ENCODE assay signal across 31 mouse cellular contexts in genomic region chr3:157604684-157605410, GRCm38 (mm10). TPM values are rescaled to one million over a fixed set of nuclear protein-coding genes. Genes with fewer than 3 reads are reported as not detected.
DNase-seq lines count a peak whose midpoint lies in the region; ATAC-seq and TF ChIP-seq lines count a peak whose summit lies in the region.
"Had no signal": no experiment of that assay in that cellular context is flagged by ENCODE, and none has a peak within 500 bp of the region (broad histone marks: within the 10 kb centered on the region; RNA-seq: fewer than 3 reads in every experiment).

No protein-coding gene starts in this region.

- 0 out of 2 replicates have a peak, but pooled peaks have one; percentile 49 for ATAC-seq in kidney, embryonic 16.5 days (ENCODE audit: low FRiP score, low TSS enrichment)
- ATAC-seq in liver, embryonic 16.5 days (ENCODE audit: low read depth): 0 out of 2 replicates have a peak, but pooled peaks have one; percentile 43
- ATAC-seq in liver, embryonic 12.5 days: no peak
- no peak for ATAC-seq in stomach, embryonic 16.5 days (ENCODE audit: insufficient read depth, low FRiP score)
- no peak for ATAC-seq in stomach, postnatal 0 days (ENCODE audit: low FRiP score, low TSS enrichment)
- ATAC-seq: CD4-positive, CD25-positive, alpha-beta regulatory T cell, adult 4 months; forebrain, embryonic 15.5 days; hindbrain, embryonic 16.5 days had no signal

- H3K27me3 ChIP-seq in kidney, embryonic 16.5 days (ENCODE audit: insufficient read depth, low read length): no peaks in the 10 kb centered on the region
- H3K27me3 ChIP-seq in liver, embryonic 16.5 days (ENCODE audit: control insufficient read depth, insufficient read depth, low read depth, low read length): no peaks in the 10 kb centered on the region
- H3K27me3 ChIP-seq in liver, embryonic 12.5 days (replicated peaks): no peaks in the 10 kb centered on the region
- H3K27me3 ChIP-seq in stomach, embryonic 16.5 days (ENCODE audit: control insufficient read depth, insufficient read depth, low read length): no peaks in the 10 kb centered on the region
- no peaks in the 10 kb centered on the region for H3K27me3 ChIP-seq in stomach, postnatal 0 days (ENCODE audit: control insufficient read depth, insufficient read depth, low read length)
- H3K27me3 ChIP-seq: embryonic facial prominence, embryonic 12.5 days; forebrain, embryonic 15.5 days; heart, embryonic 15.5 days; limb, embryonic 13.5 days; megakaryocyte, embryonic 14.5 days; midbrain, embryonic 12.5 days; neural tube, embryonic 12.5 days had no signal

- no peak for TF ChIP-seq CTCF in stomach, postnatal 0 days (IDR thresholded peaks at IDR 0.05; ENCODE audit: low read depth)

- intact Hi-C loops in gastrocnemius, postnatal 14 days (cut with DNase I; ENCODE audit: low total_unique reads): no loop called here

- no peak for TF ChIP-seq EP300 in stomach, postnatal 0 days (optimal IDR thresholded peaks at IDR 0.05)

- DNase-seq in kidney, postnatal 25 days: no peak
- no peak for DNase-seq in stomach, postnatal 0 days (ENCODE audit: low spot score)
- no peak for DNase-seq in gastrocnemius, postnatal 14 days
- DNase-seq: adrenal gland, postnatal 14 days; cerebellum, adult 11-12 months; cerebellum, adult 9-11 months; embryo, embryonic 11 days; gastrocnemius, postnatal 10 days; kidney, adult 9 months; kidney, postnatal 36 days; lung, postnatal 4 days; right cerebral cortex, adult 18-20 months; spleen, adult 18-20 months; thymus, postnatal 4 days had no signal

- no peak overlapping the region for H3K9ac ChIP-seq in kidney, embryonic 16.5 days (replicated peaks; ENCODE audit: low read length)
- H3K9ac ChIP-seq in liver, embryonic 16.5 days (ENCODE audit: low read depth, low read length): no peak overlapping the region
- H3K9ac ChIP-seq in liver, embryonic 12.5 days: no peak overlapping the region
- no peak overlapping the region for H3K9ac ChIP-seq in stomach, embryonic 16.5 days (ENCODE audit: low read length)
- no peak overlapping the region for H3K9ac ChIP-seq in stomach, postnatal 0 days (ENCODE audit: low read length)
- H3K9ac ChIP-seq: embryonic facial prominence, embryonic 12.5 days; forebrain, embryonic 15.5 days; heart, embryonic 15.5 days; limb, embryonic 13.5 days; liver, embryonic 14.5 days; midbrain, embryonic 12.5 days; neural tube, embryonic 12.5 days had no signal

- H3K36me3 ChIP-seq in kidney, embryonic 16.5 days (ENCODE audit: insufficient read depth, low read length): no peaks in the 10 kb centered on the region
- H3K36me3 ChIP-seq in liver, embryonic 16.5 days (ENCODE audit: control insufficient read depth, insufficient read depth): no peaks in the 10 kb centered on the region
- H3K36me3 ChIP-seq in liver, embryonic 12.5 days: no peaks in the 10 kb centered on the region
- H3K36me3 ChIP-seq in stomach, embryonic 16.5 days (ENCODE audit: control insufficient read depth, insufficient read depth, low read length): no peaks in the 10 kb centered on the region
- H3K36me3 ChIP-seq in stomach, postnatal 0 days (ENCODE audit: control insufficient read depth, insufficient read depth, low read length): no peaks in the 10 kb centered on the region
- H3K36me3 ChIP-seq: embryonic facial prominence, embryonic 12.5 days; forebrain, embryonic 15.5 days; heart, embryonic 10.5 days; heart, embryonic 15.5 days; limb, embryonic 13.5 days; midbrain, embryonic 12.5 days; neural tube, embryonic 12.5 days had no signal

- no peak overlapping the region for H3K4me2 ChIP-seq in kidney, embryonic 16.5 days (replicated peaks; ENCODE audit: low read depth, low read length)
- no peak overlapping the region for H3K4me2 ChIP-seq in liver, embryonic 16.5 days (ENCODE audit: low read depth, low read length)
- H3K4me2 ChIP-seq in liver, embryonic 12.5 days: no peak overlapping the region
- H3K4me2 ChIP-seq in stomach, embryonic 16.5 days (ENCODE audit: low read depth, low read length): no peak overlapping the region
- H3K4me2 ChIP-seq in stomach, postnatal 0 days (replicated peaks; ENCODE audit: low read depth): no peak overlapping the region
- H3K4me2 ChIP-seq: embryonic facial prominence, embryonic 12.5 days; forebrain, embryonic 15.5 days; heart, embryonic 15.5 days; limb, embryonic 13.5 days; midbrain, embryonic 12.5 days; neural tube, embryonic 12.5 days had no signal

- no peak overlapping the region for H3K27ac ChIP-seq in kidney, embryonic 16.5 days (ENCODE audit: low read length)
- H3K27ac ChIP-seq in liver, embryonic 16.5 days (ENCODE audit: low read length): no peak overlapping the region
- H3K27ac ChIP-seq in liver, embryonic 12.5 days: no peak overlapping the region
- peak overlapping the region; percentile 1; the same call in 1 of the 2 replicates for H3K27ac ChIP-seq in stomach, embryonic 16.5 days (ENCODE audit: low read length)
- H3K27ac ChIP-seq in stomach, postnatal 0 days (replicated peaks): no peak overlapping the region
- H3K27ac ChIP-seq: embryonic facial prominence, embryonic 12.5 days; forebrain, embryonic 15.5 days; heart, embryonic 10.5 days; heart, embryonic 15.5 days; limb, embryonic 13.5 days; liver, embryonic 14.5 days; midbrain, embryonic 12.5 days; neural tube, embryonic 12.5 days had no signal

- H3K4me1 ChIP-seq in kidney, embryonic 16.5 days (ENCODE audit: insufficient read depth, low read length): no peaks in the 10 kb centered on the region
- no peaks in the 10 kb centered on the region for H3K4me1 ChIP-seq in liver, embryonic 16.5 days (ENCODE audit: control insufficient read depth, low read depth, low read length)
- H3K4me1 ChIP-seq in liver, embryonic 12.5 days: no peaks in the 10 kb centered on the region
- H3K4me1 ChIP-seq in stomach, embryonic 16.5 days (ENCODE audit: control insufficient read depth, insufficient read depth, low read length): 0 out of 2 replicates have a peak, but pooled peaks cover 2% of the 10 kb centered on the region
- H3K4me1 ChIP-seq in stomach, postnatal 0 days (replicated peaks; ENCODE audit: control insufficient read depth, insufficient read depth): no peaks in the 10 kb centered on the region
- H3K4me1 ChIP-seq: embryonic facial prominence, embryonic 12.5 days; forebrain, embryonic 15.5 days; heart, embryonic 10.5 days; heart, embryonic 15.5 days; limb, embryonic 13.5 days; midbrain, embryonic 12.5 days; neural tube, embryonic 12.5 days had no signal

- no peaks in the 10 kb centered on the region for H3K9me3 ChIP-seq in kidney, embryonic 16.5 days (ENCODE audit: low read length)
- no peaks in the 10 kb centered on the region for H3K9me3 ChIP-seq in liver, embryonic 16.5 days (replicated peaks; ENCODE audit: control insufficient read depth, low read length)
- no peaks in the 10 kb centered on the region for H3K9me3 ChIP-seq in liver, embryonic 12.5 days (replicated peaks)
- H3K9me3 ChIP-seq in stomach, embryonic 16.5 days (replicated peaks; ENCODE audit: control insufficient read depth, low read length): no peaks in the 10 kb centered on the region
- H3K9me3 ChIP-seq in stomach, postnatal 0 days (ENCODE audit: control insufficient read depth, low read length): no peaks in the 10 kb centered on the region
- H3K9me3 ChIP-seq: embryonic facial prominence, embryonic 12.5 days; forebrain, embryonic 15.5 days; heart, embryonic 10.5 days; heart, embryonic 15.5 days; limb, embryonic 13.5 days; megakaryocyte, embryonic 14.5 days; midbrain, embryonic 12.5 days; neural tube, embryonic 12.5 days had no signal

- H3K4me3 ChIP-seq in kidney, embryonic 16.5 days (ENCODE audit: low read length): no peak overlapping the region
- H3K4me3 ChIP-seq in liver, embryonic 16.5 days (ENCODE audit: low read depth, low read length): no peak overlapping the region
- no peak overlapping the region for H3K4me3 ChIP-seq in liver, embryonic 12.5 days
- no peak overlapping the region for H3K4me3 ChIP-seq in stomach, embryonic 16.5 days (replicated peaks; ENCODE audit: low read length)
- H3K4me3 ChIP-seq in stomach, postnatal 0 days (ENCODE audit: low read depth, low read length): no peak overlapping the region
- H3K4me3 ChIP-seq: embryonic facial prominence, embryonic 12.5 days; forebrain, embryonic 15.5 days; heart, embryonic 10.5 days; heart, embryonic 15.5 days; limb, embryonic 13.5 days; megakaryocyte, embryonic 14.5 days; midbrain, embryonic 12.5 days; myocyte; neural tube, embryonic 12.5 days had no signal

- WGBS in kidney, embryonic 16.5 days: 75% methylated on average over 6 of the region's 6 CpGs
- WGBS in liver, embryonic 16.5 days (ENCODE audit: insufficient replicate concordance): 72% methylated on average over 6 of the region's 6 CpGs
- 73% methylated on average over 6 of the region's 6 CpGs for WGBS in liver, embryonic 12.5 days (ENCODE audit: insufficient replicate concordance)
- WGBS in stomach, embryonic 16.5 days: 68% methylated on average over 6 of the region's 6 CpGs
- 50% methylated on average over 6 of the region's 6 CpGs for WGBS in stomach, postnatal 0 days

RNA-seq across cellular contexts. Expression of gene Ptger3, which starts 38.2 kb away (rescaled TPM):
- 7.2 and 7.4 TPM in 2 replicates for polyA plus RNA-seq in kidney, embryonic 16.5 days (2015; fragmentation: Nextera tagmentation; extraction: Ambion mirVana)
- polyA plus RNA-seq in liver, embryonic 16.5 days (2015; fragmentation: Nextera tagmentation; extraction: Ambion mirVana): 2.7 and 3.1 TPM in 2 replicates
- 9.5 and 9.6 TPM in 2 replicates for polyA plus RNA-seq in liver, embryonic 12.5 days (2016; fragmentation: Nextera tagmentation; extraction: Ambion mirVana)
- polyA plus RNA-seq in stomach, embryonic 16.5 days (2015; fragmentation: Nextera tagmentation; extraction: Ambion mirVana): 19.0 and 19.5 TPM in 2 replicates
- polyA plus RNA-seq in stomach, postnatal 0 days (2015; fragmentation: Nextera tagmentation; extraction: Ambion mirVana): 17.4 and 17.8 TPM in 2 replicates
- total RNA-seq in gastrocnemius, postnatal 14 days (2021): under 1 TPM; 0.16 to 0.51 TPM
- polyA plus RNA-seq: myocyte; testis, adult 2 months had no signal

Comparison
In these comparisons a context has a peak if more than half of its experiments do, and no peak if none do; other contexts are left out.
1. ATAC-seq: peak in kidney, embryonic 16.5 days (single experiment) and liver, embryonic 16.5 days (single experiment); none in liver, embryonic 12.5 days (single experiment), stomach, embryonic 16.5 days (single experiment) and stomach, postnatal 0 days (single experiment).